Mouse (Mus musculus) small intestine, adult 10 weeks (tissue): ENCODE results near the gene Gm21943. TPM values are rescaled to one million over a fixed set of nuclear protein-coding genes. Genes with fewer than 3 reads are reported as not detected.

Experiments
- polyA plus RNA-seq: library from polyadenylated mRNA; stranded (reverse); fragments of 350-450 nt; fragmentation: Illumina TruSeq; extraction: RNeasy Lipid Tissue Mini Kit (QIAGEN cat#74804); gene quantifications from one replicate; pipeline ENCODE4 v1.2.3, GENCODE M21; 2014; ENCODE audit warnings: low replicate concordance

Gm21943 gene
- polyA plus RNA-seq = not detected

GRCm38 (mm10) chrY:57533644-57534043 is at the start of gene Gm21943:
TSS of gene Gm21943 (minus strand) at chrY:57533744.

Other genes starting within 250 kb of the Gm21943 start
- not detected for gene Gm28961, start 172.0 kb upstream of the Gm21943 start, polyA plus RNA-seq